Mouse (Mus musculus) limb, embryonic 10.5 days (tissue): Measurements from ENCODE around the gene Gm7694. TPM values are rescaled to one million over a fixed set of nuclear protein-coding genes. Genes with fewer than 3 reads are reported as not detected.

Source experiments
- DNase-seq: peaks from one replicate; pipeline ENCODE4 v3.0.0-alpha.2; 2017; ENCODE audit warnings: low spot score
- H3K27ac ChIP-seq: fragments of 300-500 bp; sonication (generic); 2 replicates; pipeline ENCODE4 v1.5.1; 2016; ENCODE audit warnings: mild to moderate bottlenecking
- H3K27me3 ChIP-seq: fragments of 300-500 bp; sonication (generic); 2 replicates; pipeline ENCODE4 v1.6.1; 2016; ENCODE audit warnings: low read depth, mild to moderate bottlenecking; ENCODE audit not compliant: poor library complexity, severe bottlenecking
- H3K36me3 ChIP-seq: fragments of 300-500 bp; sonication (generic); 2 replicates; pipeline ENCODE4 v1.6.1; 2016; ENCODE audit warnings: mild to moderate bottlenecking, moderate library complexity
- H3K4me1 ChIP-seq: fragments of 300-500 bp; sonication (generic); 2 replicates; pipeline ENCODE4 v1.6.1; 2016
- H3K4me3 ChIP-seq: fragments of 300-500 bp; sonication (generic); 2 replicates; pipeline ENCODE4 v1.5.1; 2016; ENCODE audit warnings: mild to moderate bottlenecking, moderate library complexity
- H3K9me3 ChIP-seq: fragments of 300-500 bp; sonication (generic); replicated peaks from 2 replicates; pipeline ENCODE4 v1.6.1; 2016; ENCODE audit warnings: mild to moderate bottlenecking
- whole genome bisulfite sequencing: fragments of 180-500 bp; shearing (Covaris S2); methylation state at CpG from one replicate; pipeline ENCODE4 v1.1.7; 2016; 5-methylcytosine and 5-hydroxymethylcytosine counted together
- polyA plus RNA-seq: library from polyadenylated mRNA; unstranded; fragments of >200 nt; fragmentation: Nextera tagmentation; extraction: Ambion mirVana; gene quantifications from 2 replicates; pipeline ENCODE4 v1.2.1, GENCODE M21; 2016

The Gm7694 gene
- polyA plus RNA-seq, 1 experiment from 2014 or later, result 2.3 TPM

GRCm38 (mm10) chr1:170270281-170270680, 35.9 kb downstream of the Gm7694 start:
- H3K9me3 ChIP-seq, result no peaks in the 10 kb centered on the region; the same call in 1 of the 2 replicates
- WGBS, result 87% methylated on average over 6 of the region's 6 CpGs

DNA sequence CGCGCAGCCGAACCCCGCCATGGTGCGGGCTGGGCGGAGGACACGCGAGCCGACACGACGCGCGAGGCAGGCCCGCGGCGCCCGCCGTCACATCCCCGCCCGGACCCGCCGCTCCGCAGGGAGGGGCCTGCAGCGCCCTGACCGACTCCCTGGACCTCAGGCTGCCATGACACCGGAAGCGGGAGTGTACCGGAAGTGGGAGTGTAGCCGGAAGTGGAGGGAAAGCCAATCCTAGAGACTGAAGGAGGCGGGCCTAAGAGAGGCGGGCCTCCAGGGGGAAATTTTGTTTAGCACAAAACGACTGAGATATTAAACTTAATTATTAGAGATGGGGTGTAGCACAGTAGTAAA, 50.6 kb downstream of the Gm7694 start:
- 7% methylated on average over 32 of the region's 32 CpGs for WGBS
- Histone ChIP-seq H3K27me3 (no peaks in the 10 kb centered on the region), H3K4me3 (peak overlapping the region; percentile 74), H3K36me3 (no peaks in the 10 kb centered on the region), H3K9me3 (no peaks in the 10 kb centered on the region), H3K4me1 (peaks cover 7% of the 10 kb centered on the region; the same call in 1 of the 2 replicates), H3K27ac (peak overlapping the region; percentile 92)
- DNase-seq, result peak; percentile 93

More at GRCm38 (mm10) chr1:170270281-170270680, 35.9 kb downstream of the Gm7694 start:
- Histone ChIP-seq H3K36me3 (no peaks in the 10 kb centered on the region), H3K27me3 (no peaks in the 10 kb centered on the region), H3K27ac (no peak overlapping the region), H3K4me3 (no peak overlapping the region), H3K4me1 (no peaks in the 10 kb centered on the region)
- no peak for DNase-seq

- peak overlapping the region; percentile 92 for H3K27ac ChIP-seq
Observed at GRCm38 (mm10) chr1:170254893-170255559, 51.1 kb downstream of the Gm7694 start.

More at GRCm38 (mm10) chr1:170254893-170255559, 51.1 kb downstream of the Gm7694 start:
- peaks cover 7% of the 10 kb centered on the region; the same call in 1 of the 2 replicates for H3K4me1 ChIP-seq
- no peaks in the 10 kb centered on the region for H3K27me3 ChIP-seq
- no peaks in the 10 kb centered on the region for H3K9me3 ChIP-seq
- no peaks in the 10 kb centered on the region for H3K36me3 ChIP-seq
- peak overlapping the region; percentile 74 for H3K4me3 ChIP-seq
- no peak for DNase-seq
- 28% methylated on average over 30 of the region's 30 CpGs for WGBS

Other genes starting within 250 kb of the Gm7694 start
- 68.4 and 91.8 TPM in 2 replicates for gene Ddr2, start 195.6 kb downstream of the Gm7694 start, polyA plus RNA-seq
- gene Uap1, start 131.4 kb downstream of the Gm7694 start, polyA plus RNA-seq, result 54.0 and 57.7 TPM in 2 replicates
- 8.9 and 9.5 TPM in 2 replicates for gene Uhmk1, start 90.9 kb downstream of the Gm7694 start, polyA plus RNA-seq
- gene Sh2d1b2, start 73.6 kb downstream of the Gm7694 start, polyA plus RNA-seq, result 0.11 TPM in 1 of 2 replicates, not detected in the other
- gene Sh2d1b1, start 29.0 kb downstream of the Gm7694 start, polyA plus RNA-seq, result 0.05 TPM in 1 of 2 replicates, not detected in the other
- gene Spata46, start 2.5 kb upstream of the Gm7694 start, polyA plus RNA-seq, result 0.20 and 1.0 TPM in 2 replicates